Mouse (Mus musculus) ZHBTc4 (cell line): Measurements from ENCODE around the gene Ttc39d.
"Not testable (repeated sequence)": the region's sequence is repeated elsewhere in the genome, so short reads cannot be mapped to it uniquely, and the experiment has no call there.

Source experiments
- DNase-seq: peaks from one replicate; pipeline ENCODE4 v3.0.0-alpha.2; 2011; ENCODE audit warnings: low read depth, low spot score

Gene Ttc39d

GRCm38 (mm10) chr17:80193075-80193474 lies 14.2 kb upstream of the Ttc39d start:
- peak; percentile 25 for DNase-seq

GRCm38 (mm10) chr17:80199160-80199778 lies 8.0 kb upstream of the Ttc39d start:
- peak; percentile 25 for DNase-seq

GRCm38 (mm10) chr17:80205657-80206056 lies 1.6 kb upstream of the Ttc39d start:
- no peak for DNase-seq

GRCm38 (mm10) chr17:80206301-80206670 lies 974 bp upstream of the Ttc39d start:
- DNase-seq: no peak

GRCm38 (mm10) chr17:80213998-80214397 lies 6.7 kb downstream of the Ttc39d start:
- DNase-seq: not testable (repeated sequence)

GRCm38 (mm10) chr17:80220131-80220530 lies 12.9 kb downstream of the Ttc39d start:
- DNase-seq: no peak

GRCm38 (mm10) chr17:80221202-80221601 lies 13.9 kb downstream of the Ttc39d start:
- no peak for DNase-seq

- peak; percentile 38 for DNase-seq
Measured at GRCm38 (mm10) chr17:80221890-80222628, 14.8 kb downstream of the Ttc39d start.

GRCm38 (mm10) chr17:80223829-80224228 lies 16.6 kb downstream of the Ttc39d start:
- no peak for DNase-seq

GRCm38 (mm10) chr17:80224326-80225116 lies 17.3 kb downstream of the Ttc39d start, which contains the start of gene Gemin6:
Gene Gemin6 (plus strand): TSS chr17:80224441.
- peak; percentile 89 for DNase-seq

- not testable (repeated sequence) for DNase-seq
Measured at GRCm38 (mm10) chr17:80225142-80225541, 17.9 kb downstream of the Ttc39d start.

GRCm38 (mm10) chr17:80229396-80229795 lies 22.1 kb downstream of the Ttc39d start:
- DNase-seq: no peak

GRCm38 (mm10) chr17:80233844-80234243 lies 26.6 kb downstream of the Ttc39d start:
- no peak for DNase-seq

- DNase-seq: no peak
Measured at GRCm38 (mm10) chr17:80234376-80234775, 27.1 kb downstream of the Ttc39d start.

GRCm38 (mm10) chr17:80235477-80235876 lies 28.2 kb downstream of the Ttc39d start:
- DNase-seq: no peak

- DNase-seq: no peak
Measured at GRCm38 (mm10) chr17:80236805-80237204, 29.5 kb downstream of the Ttc39d start.

- no peak for DNase-seq
Measured at GRCm38 (mm10) chr17:80237475-80237874, 30.2 kb downstream of the Ttc39d start.

GRCm38 (mm10) chr17:80241594-80241993 lies 34.3 kb downstream of the Ttc39d start:
- peak; percentile 19 for DNase-seq

GRCm38 (mm10) chr17:80243116-80243515 lies 35.9 kb downstream of the Ttc39d start:
- no peak for DNase-seq

- DNase-seq: no peak
Measured at GRCm38 (mm10) chr17:80252757-80253525, 45.7 kb downstream of the Ttc39d start.

- DNase-seq: peak; percentile 60
Measured at GRCm38 (mm10) chr17:80254421-80254820, 47.2 kb downstream of the Ttc39d start.

- DNase-seq: peak; percentile 84
Measured at GRCm38 (mm10) chr17:80255208-80255607, 47.9 kb downstream of the Ttc39d start.
